Mouse (Mus musculus) left cerebral cortex, adult 18-20 months (tissue): ENCODE data around the gene Otx2. TPM values are rescaled to one million over a fixed set of nuclear protein-coding genes. Genes with fewer than 3 reads are reported as not detected.
"Not testable (repeated sequence)": the region's sequence is repeated elsewhere in the genome, so short reads cannot be mapped to it uniquely, and the experiment has no call there.

Experiments
- DNase-seq, 2 experiments: peaks; one replicate each; pipeline ENCODE4 v3.0.0; 2021 to 2022; ENCODE audit warnings: low spot score in 2 of 2, mixed read lengths in 1 of 2
- total RNA-seq, 2 experiments: library from RNA; stranded (reverse); gene quantifications; 2 replicates each; pipeline ENCODE4 v1.2.3; 2021

Gene Otx2
- total RNA-seq, 2 experiments from 2014 or later: 0.35 TPM; not detected in 1

DNA sequence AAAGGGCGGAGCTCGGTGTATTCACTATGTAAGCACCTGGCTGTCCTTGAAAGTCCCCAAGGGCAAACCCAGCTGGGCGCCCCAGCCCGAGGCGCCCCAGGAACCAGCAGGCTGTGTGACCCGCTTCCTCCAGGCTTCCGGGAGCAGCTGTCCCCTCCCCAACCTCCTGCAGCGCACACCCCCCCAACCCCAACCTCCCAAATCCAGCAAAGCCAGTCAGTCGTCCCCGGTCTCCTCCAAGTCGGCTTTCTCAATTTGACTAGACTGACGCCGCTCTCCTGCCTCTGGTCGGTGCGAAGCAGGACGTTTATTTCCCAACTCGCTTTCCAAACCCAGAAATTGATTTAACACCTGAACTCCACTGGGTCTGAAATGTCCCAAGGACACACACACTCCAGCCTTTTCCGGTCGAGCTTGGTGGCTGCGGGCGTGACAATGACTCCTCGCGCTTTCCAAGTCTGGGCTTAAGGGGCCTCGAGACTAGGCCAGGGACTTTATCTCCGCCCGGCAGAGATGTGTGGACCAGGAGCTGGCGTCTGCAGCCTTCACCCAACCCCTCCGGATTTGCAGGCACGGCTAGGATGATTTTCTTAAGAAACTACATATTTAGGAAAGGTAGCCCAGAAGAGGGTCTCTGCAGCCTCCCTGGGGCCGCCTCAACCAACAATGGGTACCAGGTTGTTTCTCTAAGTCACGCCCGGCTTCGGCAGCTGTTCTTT lies 18.4 kb downstream of the Otx2 start:
- DNase-seq: no peak

DNA sequence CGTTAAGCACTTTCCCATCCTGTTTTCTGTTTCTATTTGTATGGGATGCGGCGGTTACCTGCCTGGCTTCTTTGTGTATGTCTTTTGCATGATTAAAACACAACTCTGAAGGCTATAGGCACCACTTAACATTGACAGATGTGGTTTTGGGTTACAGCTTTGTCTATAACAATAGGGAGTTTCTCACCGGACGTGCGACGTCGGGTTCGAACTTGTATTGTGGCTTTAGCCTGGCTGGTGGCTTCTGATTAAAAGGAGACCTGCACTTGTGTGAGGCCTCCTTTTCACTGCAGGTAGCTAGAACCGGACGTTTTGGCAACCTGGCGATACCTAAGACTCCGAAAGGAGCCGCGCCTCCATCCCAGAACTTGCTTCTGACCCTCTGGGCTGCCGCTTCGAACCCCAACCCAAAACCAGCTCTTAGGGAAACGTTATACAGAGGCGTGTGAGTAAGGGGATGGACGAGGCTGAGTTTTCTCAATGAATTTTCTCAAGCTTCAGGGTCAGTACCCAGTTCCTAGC lies 19.0 kb downstream of the Otx2 start:
- DNase-seq: no peak

DNA sequence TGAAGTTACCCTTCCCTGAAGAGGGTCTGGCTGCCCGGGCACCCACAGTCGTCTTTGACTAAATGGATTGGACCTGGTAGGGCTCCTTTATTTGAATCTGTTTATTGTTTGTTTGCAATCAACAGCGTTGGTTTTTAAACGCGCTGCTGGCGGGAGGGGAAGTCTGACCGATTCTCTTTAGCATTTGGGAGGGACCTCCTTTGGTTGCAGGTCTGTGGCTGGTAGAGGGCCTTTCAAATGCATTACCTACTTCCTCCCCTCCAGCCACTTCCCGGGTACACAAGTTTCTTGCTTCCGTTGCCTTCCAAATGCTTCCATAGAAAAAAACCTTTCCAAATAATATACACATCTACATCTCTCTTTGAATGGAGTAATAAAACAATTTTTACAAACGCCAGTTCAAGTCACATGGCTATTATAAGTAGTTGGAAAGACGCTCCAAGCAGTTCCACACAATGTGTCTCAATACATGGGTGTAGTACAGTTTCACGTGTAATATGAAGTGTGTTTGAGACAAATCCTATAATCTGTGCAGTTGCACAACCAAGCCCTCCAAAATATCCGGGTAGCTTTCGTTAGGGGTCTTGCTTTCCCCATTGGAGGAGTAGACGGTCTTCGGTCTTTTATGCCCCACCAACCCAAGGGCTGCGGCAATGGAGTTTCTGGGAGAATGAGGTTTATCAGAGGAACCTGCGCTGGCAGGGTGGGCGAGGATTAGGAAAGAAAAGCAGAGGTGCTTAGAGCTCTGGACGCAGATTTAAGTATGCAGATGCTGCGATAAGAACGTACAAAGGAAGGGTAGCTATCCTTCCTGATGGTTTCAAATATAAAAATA lies 19.7 kb downstream of the Otx2 start:
- DNase-seq: no peak

DNA sequence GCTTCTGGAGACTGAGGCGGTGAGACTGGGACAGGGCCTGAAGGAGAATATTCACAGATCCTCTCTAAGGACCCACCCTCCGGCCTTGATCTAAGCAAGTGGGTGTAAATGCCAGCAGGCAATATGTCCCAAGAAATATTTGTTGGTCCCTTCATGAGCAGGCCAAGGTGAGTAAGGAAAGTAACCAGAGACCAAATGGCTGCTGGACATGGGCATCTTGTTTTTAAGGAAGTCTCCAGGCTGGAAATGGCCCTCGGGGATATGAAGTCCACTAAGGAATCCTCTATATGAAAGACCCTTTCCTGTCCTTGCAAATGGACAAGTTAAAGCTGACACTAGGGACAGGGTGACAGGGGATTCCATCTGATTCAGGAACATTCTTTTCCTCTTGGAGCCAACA lies 20.5 kb downstream of the Otx2 start:
- DNase-seq: no peak

DNA sequence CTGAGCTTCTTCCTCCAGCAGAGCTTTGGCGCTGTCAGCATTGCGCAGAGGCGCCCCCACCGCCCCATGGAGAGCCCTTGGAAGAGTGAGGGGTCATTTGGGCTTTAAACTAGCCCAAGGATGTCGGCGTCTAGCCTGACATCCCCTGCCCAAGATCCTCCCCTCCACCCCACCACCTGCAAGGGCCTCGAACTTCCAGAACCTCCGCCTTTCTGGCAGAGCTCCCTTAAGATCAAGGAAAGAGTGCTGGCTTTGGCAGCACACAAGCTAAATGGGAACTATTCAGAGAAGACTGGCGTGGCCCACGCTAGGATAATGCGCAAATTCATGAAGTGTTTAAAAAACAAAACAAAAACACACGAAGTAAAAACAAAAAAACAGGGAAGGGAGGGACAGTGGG lies 21.4 kb downstream of the Otx2 start:
- DNase-seq: no peak

DNA sequence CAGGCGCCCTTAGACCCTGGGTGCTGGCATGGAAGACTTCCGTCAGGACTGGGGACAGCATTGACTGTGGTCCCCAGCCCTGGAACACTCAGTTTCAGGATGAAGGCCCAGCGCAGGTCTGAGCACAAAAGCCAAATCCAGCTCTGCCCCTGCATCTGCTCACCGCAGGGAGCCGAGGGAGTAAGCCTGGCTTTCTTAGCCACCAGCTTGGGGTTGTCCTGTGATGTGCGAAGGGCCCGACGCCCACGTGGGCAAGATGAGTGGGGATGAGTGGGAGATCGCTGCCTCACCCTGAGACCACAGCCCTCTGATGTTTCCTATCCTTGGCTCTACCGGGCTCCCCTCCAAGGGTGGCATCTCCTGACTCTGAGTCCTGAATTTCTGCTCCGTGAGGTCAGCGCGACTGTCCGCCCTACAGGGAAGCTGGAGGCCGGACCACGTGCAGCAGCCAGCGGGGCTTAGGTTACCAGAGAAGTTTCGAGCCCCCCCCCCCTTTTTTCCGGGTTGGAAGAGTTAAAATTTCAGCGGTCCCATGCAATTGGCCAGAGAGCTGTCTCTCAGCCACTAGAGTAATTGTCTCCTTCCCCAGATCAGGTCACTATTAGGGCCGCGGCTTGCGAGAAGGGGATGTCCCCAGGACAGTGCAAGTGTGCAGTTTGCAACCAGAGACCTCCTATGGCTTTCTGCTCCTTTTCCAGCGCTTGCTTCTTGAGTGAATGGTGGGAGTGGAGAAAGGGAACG lies 22.0 kb downstream of the Otx2 start:
- no peak for DNase-seq

DNA sequence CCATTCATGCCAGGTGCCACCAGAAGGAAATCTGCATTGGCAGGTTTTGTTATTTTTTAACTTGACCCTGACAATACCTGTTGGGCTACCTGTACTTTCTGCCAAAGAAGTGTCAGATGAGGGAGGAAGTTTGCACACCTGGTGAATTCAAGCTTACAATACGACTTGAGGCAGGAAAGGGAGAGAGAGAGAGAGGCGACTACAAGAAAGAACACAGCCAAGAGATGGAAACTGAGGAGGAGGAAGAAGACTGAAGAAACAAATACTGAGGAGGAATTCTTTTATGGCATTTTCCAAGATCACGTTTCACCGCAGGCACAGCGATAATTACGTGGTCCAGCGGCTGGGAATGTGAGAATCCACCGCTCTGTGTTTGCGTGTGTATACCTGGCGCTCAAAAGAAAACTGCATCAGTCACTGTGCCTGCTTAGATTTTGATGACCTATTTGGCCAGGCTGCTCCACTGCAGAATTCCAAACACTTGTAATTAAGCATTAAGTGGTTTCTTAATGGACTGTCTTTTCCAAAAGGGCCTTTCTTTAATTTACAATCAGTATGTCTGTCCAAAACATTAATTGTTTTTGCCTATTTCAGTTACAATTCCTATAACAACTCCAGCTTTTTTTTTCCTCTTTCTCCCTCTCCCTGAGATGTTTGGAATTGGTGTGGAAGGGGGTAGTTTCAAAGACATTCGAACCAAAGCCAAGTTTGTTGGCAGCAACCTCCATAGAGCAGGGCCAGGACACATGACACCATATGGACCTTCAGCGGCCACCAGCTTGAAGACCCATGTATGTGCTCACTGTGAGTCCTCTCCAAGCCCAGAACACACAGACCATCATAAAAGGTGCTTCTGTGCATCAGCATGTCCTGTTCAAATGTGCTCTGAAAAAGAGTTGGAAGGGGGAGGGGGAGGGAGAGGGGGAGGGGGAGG lies 31.9 kb downstream of the Otx2 start:
- no peak for DNase-seq

DNA sequence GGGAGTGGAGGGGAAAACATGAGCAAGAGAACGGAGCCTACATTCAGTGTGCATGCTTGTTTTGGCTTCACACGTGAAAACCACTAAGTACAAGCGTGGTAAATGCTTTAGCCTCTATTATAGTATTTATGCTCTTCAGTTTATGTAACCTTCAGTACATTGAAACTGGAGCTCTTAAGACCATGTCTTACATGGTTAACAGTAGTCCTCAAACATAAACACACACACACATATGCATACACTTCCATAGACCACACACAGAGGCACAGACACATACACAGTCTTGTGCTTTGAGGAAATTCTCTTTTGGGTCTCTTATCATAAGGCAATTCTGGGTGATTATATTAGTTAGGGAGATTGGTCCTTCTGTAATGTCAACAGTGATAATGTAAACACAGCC lies 40.5 kb downstream of the Otx2 start:
- DNase-seq: no peak

DNA sequence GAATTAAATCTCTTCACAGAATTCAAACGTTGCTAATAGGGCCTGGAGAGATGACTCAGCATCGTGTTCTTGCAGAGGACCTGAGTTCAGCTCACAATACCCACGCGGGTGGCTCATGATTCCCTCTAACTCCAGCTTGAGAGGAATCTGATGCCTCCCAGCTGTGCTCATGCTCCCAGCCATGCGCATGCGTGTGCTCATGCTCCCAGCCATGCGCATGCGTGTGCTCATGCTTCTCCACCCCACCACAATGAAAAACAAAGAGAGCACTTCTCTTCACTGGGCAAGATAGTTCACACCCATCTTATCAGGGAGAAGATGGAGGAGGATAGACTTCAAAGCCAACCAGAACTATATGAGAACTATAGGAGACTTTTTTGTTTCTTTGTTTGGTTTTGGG lies 41.3 kb downstream of the Otx2 start:
- DNase-seq: no peak

DNA sequence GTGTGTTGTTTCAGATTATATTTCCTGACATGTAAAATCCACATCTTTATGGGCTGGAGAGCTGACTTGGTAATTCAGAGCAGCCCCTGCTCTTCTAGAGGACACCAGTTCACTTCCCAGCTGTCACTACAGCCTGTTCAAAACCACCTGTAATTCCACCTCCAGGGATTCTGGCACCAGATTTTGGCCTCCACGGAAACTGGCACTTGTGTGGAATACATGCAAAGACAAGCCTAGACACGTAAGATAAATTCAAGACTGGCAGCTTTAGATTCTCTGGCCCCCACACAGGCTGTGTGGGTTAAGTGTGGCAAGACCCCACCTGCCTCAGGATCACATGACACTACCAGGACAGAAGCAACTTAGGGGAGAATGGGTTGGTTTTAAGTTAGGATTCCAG lies 42.1 kb downstream of the Otx2 start:
- no peak for DNase-seq

DNA sequence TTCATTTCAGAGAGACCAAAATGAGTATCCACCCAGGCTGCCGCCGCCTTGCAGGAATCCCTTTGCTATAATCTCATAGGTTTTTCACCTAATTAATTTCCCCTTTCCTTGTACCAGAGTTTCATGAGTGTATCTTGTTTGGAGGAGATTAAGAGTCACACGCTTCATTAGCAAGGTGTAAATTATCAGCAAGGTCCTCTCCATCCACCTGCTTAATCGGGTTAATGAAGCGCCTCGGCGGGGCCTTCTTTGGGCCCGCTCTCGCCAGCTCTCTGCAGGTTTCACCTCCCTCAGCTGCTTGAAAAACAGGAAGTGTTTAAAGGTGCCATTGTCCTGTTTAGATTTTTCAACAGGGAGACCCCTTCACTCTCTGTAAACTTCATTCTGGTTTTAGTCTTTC lies 44.2 kb downstream of the Otx2 start:
- DNase-seq: no peak

DNA sequence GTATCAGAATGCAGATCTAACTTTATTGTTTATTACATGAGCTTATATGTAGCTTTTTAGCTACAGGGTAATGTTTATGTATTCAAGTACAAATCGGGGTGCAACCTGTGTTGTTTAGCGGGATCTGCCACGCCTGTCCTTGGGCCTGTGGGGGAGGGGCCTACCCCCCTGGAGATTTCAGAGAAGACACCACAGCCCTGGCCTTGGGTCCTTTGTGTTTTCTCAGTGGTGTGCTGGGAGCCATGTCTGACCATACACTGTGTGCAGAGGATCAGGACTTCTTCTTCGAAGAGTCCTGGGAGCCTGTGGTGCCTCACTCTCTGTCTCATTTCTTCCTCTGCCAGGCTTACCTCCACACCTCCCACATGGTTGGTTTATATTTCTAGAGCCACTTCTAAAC lies 47.3 kb downstream of the Otx2 start:
- DNase-seq: no peak

DNA sequence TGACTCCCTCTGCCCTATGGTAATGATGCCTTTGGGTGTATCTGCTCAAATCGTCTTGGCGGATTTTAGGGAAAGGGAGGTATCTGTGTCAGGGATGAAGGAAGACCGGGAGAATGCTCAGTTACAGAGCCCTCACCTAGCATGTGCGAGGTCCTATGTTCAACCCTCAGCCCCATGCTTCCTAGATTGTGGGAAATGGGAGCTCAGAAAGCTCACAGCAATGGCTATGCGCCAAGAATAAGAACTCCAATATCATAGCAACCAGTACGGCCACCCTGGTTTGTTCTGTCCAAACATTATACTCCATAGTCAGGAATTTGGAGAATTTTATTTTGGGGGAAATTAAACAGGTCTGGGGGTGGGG lies 48.3 kb downstream of the Otx2 start:
- no peak for DNase-seq

DNA sequence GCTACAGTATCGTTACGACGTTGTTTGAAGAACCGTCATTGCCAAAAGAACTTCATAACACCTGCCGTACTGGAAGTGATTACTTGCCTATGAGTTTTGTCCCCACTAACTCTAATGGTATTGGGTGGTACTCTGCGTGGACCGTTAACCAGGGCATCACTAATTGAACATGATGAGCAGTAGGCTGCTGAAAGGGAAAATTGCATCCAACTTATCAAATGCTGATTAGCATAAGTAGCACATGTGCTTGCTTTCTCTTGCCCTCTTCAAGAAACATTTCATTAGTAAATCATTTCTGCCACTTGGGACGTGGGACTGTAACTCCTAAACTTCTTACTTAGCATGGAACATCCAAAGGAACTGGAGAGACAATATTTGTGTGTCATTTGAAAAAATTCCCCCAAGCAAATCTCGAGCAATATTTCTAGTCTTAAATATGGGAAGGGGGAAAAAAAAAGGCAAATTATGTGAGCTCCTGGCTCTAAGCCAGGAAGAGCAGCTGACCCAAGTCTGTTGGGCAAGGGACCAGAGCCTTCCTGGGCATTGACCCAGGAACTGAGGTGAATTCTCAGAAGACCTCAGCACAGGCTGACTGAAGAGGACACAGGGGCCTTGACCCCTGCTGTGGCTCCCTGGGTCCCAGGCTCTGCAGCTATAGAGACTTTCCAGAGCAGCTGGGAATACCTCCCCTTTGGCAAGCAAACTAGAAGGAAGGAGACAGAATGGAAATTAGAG lies 48.9 kb downstream of the Otx2 start:
- DNase-seq: no peak

DNA sequence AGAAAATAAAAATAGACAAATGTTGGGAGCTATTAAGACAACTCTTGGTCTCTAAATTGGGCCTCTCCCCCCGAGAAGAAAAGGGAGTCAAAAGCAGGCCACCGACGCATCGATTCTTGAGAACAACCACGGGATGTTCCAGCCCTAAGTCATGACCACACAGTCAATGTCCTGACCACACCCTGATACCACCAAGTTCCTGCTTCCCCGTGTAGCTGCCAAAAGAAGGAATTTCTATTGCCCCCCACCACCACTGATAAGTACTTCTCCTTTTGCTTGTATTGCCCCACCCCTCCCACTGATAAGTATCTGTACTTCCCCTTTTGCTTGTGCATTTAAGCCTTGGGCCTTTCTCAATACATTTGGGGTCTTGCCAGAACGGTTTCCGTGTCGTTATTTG lies 50.9 kb downstream of the Otx2 start:
- DNase-seq: not testable (repeated sequence)

DNA sequence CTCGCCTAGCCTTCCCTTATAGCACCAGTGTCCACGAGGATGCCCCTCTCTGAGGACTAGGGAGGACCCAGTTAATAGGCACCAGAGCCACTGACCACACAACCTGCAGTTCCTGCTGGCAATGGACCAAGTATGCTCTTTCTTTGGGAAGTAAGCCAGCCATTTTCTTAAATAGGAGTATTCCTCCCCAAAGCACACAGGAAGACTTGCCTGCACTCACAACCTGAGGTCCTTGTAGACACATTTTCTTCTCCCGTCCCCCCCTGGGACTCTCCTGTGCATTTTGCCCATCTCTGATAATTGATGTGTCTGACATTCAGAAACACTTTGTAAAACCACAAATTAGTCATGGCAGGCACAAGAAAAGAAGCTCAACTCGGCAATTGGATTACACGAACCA lies 57.3 kb downstream of the Otx2 start:
- DNase-seq: no peak

DNA sequence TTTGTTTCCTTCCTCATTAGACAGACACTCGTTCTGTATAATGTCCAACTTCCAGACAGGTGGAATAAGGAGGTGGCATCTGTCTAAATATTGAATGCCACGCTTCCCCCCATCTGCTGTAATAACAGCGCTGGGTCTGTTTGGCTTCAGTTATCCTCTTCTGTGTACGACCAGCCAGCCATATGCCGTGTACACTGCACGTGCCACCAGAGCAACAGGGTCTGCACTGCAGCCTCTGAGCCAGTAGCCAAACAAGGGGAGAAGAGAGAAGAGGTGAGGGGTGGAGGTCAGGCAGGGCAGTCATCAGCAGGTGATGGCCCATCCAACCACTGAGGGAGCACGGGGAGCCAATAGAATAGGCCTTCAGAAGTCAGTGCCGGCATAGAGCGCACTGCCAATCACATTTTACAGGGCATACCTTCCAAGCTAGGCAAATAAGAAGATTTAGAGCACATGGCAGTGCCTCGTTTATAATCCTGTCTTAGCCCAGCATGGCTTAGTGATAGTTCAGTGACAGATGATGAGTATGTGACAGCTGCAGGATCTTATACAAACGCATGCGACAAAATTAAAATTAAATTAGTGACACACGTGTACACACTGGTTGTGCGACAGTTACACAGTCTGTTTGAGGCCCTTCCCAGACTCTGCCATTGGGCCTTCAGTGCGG lies 64.8 kb downstream of the Otx2 start:
- no peak for DNase-seq
